Mouse (Mus musculus) embryonic fibroblast, embryonic 13.5 days (primary cell): ENCODE results near the gene Zbed6.

Experiments used
- CTCF ChIP-seq: IDR thresholded peaks from 2 replicates; pipeline ENCODE4 v1.5.1; 2011; ENCODE audit warnings: mild to moderate bottlenecking, control low read depth, low read length, moderate library complexity, borderline replicate concordance; ENCODE audit not compliant: insufficient read depth
- POLR2A ChIP-seq: IDR thresholded peaks from 2 replicates; pipeline ENCODE4 v1.6.1; 2011; ENCODE audit warnings: low read depth, mild to moderate bottlenecking, control low read depth, low read length, moderate library complexity

DNA sequence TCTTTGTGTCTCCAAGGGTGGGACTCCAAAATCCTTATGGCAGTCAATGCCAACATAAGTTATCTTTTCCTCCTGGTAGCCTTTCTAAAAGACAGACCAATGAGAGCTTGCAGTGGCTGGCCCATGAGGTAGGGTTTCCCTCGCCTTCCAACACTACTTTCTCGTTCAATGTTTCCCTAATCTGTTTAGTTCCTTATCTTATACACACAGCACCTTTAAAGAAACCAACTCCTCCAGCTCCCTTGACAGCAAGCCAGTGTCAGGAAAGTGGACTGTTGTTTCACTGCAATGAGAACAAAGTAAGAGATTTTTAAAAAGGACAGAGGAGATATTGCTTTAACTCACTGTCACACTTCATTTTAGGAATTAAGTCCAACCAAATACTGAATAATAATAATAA is 42.8 kb downstream of the Zbed6 start:
- TF ChIP-seq CTCF (no peak), POLR2A (no peak)
